Mouse (Mus musculus) retina, postnatal 7 days (tissue): Measurements from ENCODE around the gene Ttc39b.
"Not testable (repeated sequence)": the region's sequence is repeated elsewhere in the genome, so short reads cannot be mapped to it uniquely, and the experiment has no call there.

ENCODE experiments used
- DNase-seq: peaks from one replicate; pipeline ENCODE4 v3.0.0-alpha.2; 2012; ENCODE audit warnings: low read depth, low spot score

The Ttc39b gene

DNA sequence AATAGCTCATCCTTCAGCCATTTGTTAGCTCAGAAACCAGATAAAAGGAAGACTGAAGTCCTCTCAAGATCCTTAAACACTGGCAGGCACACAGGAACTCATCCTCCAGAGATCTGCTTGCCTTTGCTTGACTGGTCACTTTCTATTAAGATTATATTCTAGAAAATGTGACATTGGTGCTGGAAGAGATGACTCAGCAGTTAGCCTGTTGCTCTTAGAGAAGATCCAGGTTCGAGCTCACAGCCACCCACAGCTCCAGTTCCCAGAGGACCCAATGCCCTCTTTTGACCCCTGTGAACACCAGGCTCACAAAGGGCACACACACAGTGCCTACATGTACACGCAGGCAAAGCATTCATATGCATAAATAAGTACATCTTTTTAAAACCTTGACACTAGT lies 49.8 kb downstream of the Ttc39b start:
- no peak for DNase-seq

DNA sequence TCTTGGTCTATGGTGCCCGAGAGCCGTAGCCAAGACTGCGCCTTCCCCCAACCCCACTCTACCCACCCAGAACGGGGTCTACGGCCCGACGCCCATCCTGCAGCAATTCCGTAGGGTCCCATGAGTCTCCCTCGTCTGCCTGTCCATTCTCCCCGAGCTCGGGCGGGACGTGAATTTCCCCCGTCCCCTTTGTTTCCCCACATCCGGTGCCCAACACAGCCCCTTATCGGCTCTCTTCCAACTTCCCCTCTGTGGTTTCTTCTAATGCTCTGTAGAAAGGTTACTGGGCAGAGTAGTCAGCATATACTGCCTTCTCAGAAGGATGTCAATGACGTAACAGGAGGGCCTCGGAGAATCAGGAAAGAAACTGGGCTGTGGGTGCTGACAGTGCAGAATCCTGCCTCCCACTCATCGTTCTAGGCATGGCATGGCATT lies 50.4 kb downstream of the Ttc39b start:
- no peak for DNase-seq

- DNase-seq = no peak
These were observed 51.0 kb downstream of the Ttc39b start for GRCm38 (mm10) chr4:83272917-83273615.

- DNase-seq = no peak
These were observed 53.6 kb downstream of the Ttc39b start for GRCm38 (mm10) chr4:83270481-83270880.

- no peak for DNase-seq
These were observed 54.4 kb downstream of the Ttc39b start for GRCm38 (mm10) chr4:83269614-83270013.

DNA sequence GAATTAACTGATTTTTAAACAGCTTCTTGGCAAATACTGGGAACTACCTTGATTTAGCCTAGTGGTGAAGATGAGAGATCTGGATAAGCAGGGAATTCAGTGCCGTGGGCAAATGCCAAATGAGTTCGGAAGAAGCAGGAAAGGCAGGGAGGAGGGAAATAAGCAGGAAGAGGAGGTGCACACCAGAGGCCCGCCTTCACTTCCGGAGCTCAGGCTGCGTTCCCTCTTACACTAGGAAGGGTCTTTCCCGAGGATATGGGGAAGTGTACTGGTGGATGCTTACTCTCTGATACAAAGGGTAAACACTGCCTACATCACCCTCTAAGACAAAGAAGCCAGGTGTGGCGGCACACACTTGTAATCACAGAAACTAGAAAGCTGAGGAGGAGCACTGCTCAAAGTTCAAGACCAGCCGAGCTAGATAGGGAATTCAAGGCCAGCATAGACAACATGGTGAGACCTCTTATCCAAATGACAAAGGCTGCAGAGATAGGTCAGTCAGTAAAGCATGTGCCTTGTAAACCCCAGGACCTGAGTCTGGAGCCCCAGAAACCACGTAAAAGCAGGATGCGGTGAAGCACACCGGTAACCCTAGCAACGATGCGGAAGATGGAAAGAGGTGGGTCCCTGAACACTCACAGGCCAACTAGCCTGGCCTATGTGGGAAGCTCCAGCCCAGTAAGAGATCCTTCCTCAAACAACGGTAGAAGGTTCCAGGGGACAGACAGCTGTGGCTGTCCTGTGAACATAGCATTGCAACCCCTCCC lies 57.9 kb downstream of the Ttc39b start:
- DNase-seq = no peak

GRCm38 (mm10) chr4:83264832-83265231 lies 59.2 kb downstream of the Ttc39b start:
- DNase-seq = no peak

DNA sequence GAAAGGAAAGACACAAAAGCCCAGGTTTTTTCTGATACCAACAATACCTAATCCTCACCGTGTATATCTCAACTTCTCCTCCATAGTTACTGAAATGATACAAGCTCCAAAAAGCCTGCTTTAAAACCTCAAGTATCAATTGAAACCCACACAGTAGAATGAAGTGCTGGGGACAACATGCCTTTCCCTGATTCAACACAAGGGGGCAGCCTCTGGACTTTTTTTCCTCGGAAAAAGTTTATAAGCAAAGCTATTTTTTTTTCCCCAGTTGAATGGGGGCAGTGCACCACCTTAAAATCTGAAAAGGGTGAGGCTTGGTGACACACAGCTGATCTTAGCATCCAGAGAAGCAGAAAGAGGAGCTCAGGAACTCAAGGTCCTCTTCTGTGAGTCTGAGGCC lies 62.1 kb downstream of the Ttc39b start:
- peak; percentile 24 for DNase-seq

- DNase-seq = no peak
These were observed 64.4 kb downstream of the Ttc39b start for GRCm38 (mm10) chr4:83259690-83260089.

- DNase-seq = no peak
These were observed 65.8 kb downstream of the Ttc39b start for GRCm38 (mm10) chr4:83258273-83258672.

DNA sequence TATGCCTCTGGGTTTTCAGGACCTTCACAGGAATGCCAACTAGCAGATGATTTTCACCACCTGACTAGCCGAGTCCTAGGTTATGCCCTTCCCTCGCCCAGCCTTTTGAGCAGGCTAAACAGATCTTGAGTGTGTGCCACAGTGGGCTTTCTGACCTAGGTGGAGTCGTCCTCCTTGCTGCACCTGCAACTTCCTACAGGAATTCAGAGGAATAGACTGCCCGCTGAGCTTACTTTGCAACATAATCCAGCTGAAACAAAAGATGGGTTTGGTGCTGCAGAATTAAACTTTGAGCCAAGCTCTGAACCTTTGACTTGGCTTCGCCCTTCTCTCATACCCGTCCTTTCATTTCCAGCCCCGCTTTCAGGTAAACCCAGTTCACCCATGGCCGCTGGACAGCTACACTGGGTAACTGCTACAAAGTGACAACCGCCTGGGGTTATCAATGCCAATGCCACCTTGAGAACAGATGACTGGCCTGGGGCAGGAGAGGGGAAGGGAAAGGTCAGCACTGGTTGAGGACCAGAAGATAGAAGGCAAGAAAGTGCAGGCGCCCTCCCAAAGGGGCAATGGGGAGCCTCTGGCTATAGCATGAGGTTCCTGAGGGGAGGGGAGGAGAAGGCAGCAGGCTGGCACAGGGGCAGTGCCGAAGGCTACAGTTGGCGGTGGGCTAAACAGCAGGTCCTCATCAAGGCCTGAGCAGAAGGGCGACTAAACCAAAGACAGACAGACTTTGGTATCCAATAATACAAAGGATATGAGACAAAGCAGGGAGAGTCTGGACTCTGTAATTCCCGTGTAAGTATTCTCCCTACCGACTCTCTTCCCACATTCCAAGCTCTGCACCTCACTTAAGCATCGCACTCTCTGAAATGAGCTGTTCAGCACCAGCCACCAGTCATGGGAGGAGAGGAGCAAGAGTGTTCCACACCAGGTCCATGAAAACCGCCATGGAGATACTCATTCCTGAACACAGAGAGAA lies 66.5 kb downstream of the Ttc39b start:
- no peak for DNase-seq

GRCm38 (mm10) chr4:83256779-83257178 lies 67.3 kb downstream of the Ttc39b start:
- no peak for DNase-seq

GRCm38 (mm10) chr4:83254941-83255340 lies 69.1 kb downstream of the Ttc39b start:
- DNase-seq = no peak

- no peak for DNase-seq
These were observed 70.4 kb downstream of the Ttc39b start for GRCm38 (mm10) chr4:83253679-83254078.

- DNase-seq = no peak
These were observed 80.3 kb downstream of the Ttc39b start for GRCm38 (mm10) chr4:83243706-83244105.

DNA sequence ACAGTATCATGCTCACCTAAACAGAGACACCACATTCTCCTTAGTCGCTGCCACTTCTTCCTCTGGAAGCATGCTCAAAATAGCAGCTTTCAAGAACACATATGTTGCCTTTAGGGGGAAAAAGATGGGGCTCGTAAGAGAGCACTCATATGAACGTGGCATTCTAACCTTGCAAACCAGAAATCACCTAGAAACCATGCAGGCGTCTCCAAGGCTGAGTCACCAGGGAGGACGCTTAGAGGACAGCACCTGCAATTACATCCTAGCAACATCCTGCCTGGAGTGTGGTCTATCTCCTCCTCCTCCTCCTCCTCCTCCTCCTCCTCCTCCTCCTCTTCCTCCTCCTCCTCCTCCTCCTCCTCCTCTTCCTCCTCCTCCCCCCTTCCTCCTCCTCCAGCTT lies 82.4 kb downstream of the Ttc39b start:
- no peak for DNase-seq

DNA sequence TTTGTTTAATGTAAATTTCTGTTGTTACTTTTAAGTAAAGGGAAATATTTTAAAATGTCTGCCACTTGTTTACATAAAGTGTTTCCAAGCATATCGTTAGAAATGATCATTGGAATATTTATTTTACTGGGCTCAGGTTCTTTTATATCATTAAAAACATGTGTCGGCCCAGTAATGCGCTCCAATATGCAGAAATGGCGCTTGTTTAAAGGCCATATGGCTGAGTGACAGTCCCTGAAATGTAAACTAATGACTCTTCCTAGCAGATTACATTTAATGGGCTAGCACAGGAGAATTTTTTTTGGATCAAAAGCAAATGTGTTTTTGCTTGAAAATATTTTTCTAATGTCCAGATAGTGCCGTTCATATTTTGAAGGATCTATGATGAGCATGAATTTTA lies 86.4 kb downstream of the Ttc39b start:
- no peak for DNase-seq

- DNase-seq = not testable (repeated sequence)
These were observed 88.8 kb downstream of the Ttc39b start for GRCm38 (mm10) chr4:83235304-83235703.

DNA sequence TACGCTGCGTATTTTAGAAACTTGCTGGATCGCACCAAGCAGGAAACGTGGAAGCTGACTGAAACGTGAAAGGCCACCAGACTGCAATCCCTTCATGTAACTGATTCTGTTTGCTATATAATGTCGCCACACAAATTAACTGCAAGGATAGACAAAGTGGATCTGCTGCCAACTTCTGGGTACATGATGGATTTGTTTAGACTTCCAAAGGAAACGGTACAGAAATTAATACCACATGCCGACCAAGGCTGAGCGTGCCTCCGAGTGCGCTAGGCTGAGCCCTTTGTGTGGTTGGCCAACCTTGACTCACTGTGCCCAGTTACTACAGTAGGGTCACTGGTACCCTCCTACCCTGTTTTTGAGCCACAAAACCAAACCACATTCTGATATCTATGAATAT lies 89.3 kb downstream of the Ttc39b start:
- no peak for DNase-seq

- DNase-seq = no peak
These were observed 89.9 kb downstream of the Ttc39b start for GRCm38 (mm10) chr4:83234132-83234531.

DNA sequence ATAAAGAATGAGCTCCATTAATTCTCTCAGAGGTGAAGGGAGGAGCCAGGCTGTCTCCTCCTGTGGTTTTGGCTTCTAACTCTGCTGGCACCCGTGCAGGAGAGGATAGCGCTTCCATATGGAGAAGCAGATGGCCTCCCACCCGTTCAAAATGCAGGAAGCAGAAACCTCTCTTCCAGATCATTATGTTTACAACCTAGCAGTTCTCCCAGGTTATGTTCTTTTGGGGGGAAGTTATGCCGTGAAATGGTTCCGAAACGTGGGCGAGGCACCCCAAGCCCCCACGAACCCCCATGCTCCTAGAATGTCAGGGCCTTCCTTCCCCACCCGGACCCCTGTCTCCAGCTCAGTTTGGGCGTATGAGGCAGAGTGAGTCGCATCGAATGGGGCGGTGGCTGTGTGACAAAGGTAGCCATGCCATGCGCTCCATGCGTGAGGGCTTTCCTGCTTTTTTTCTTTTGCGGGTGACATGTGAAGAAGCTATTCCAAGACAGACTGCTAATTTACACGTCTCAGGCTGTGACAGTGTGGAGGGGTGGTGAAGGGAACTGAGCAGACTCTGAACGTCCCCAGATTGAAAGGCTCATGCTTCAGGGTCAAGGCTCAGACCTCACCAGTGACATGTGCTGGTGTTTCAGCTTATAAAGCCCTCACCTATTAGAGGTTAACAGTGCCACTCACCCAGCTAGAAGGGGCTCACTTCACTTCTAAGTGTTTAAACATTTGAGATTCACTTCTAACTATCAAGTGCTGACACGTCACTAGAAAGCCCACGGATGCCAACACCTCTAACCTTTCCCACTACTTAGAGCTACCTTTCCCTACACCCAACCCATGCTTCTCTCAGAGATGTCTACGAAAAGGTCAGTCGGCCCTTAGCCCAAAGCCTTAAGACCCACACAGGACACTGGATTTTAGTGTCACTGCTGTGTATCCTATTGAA lies 90.6 kb downstream of the Ttc39b start:
- DNase-seq = no peak
